Mouse (Mus musculus) kidney, adult 2 months (tissue): Measurements from ENCODE around the gene Sfr1.

Experiments
- CTCF ChIP-seq: fragments of 200-500 bp; conservative IDR thresholded peaks from 2 replicates; pipeline ENCODE4 v1.5.1; 2011; ENCODE audit warnings: low read depth, mild to moderate bottlenecking, control low read depth, low read length, moderate library complexity, mixed read lengths; ENCODE audit not compliant: insufficient read depth, insufficient read length
- POLR2A ChIP-seq: fragments of 200-500 bp; IDR thresholded peaks from one replicate; pipeline ENCODE4 v1.6.1; 2011; ENCODE audit warnings: low read depth, low read length, control low read depth

GRCm38 (mm10) chr19:47747072-47747471 is 15.6 kb downstream of the Sfr1 start:
- TF ChIP-seq CTCF: no peak
- no peak for TF ChIP-seq POLR2A
